Mouse (Mus musculus) natural killer cell, adult 2 months (primary cell): Measurements from ENCODE around the gene Vav3.

Experiments
- DNase-seq, 2 experiments: peaks; one replicate each; pipeline ENCODE4 v3.0.0; 2022; ENCODE audit warnings: low spot score in 2 of 2

Vav3 gene

DNA sequence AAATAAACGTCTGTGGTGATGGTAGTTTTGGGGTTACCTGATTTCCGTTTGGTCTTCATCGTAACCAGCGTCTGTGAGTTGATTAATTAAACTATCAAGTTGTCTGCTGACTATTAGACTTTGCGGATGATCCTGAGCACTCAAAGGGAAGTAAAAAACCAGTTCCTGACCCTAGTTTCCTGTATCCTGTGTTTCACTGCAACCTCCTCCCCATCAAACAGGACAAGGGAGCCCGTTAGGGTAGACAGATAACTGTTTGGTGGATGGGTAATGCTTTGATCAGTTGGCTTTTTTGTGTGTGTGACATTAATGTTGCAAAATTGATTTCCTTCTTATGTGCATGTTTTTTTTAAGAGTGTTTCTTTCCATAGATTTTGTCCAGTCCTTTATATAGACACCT is 12.2 kb downstream of the Vav3 start:
- DNase-seq: no peak

DNA sequence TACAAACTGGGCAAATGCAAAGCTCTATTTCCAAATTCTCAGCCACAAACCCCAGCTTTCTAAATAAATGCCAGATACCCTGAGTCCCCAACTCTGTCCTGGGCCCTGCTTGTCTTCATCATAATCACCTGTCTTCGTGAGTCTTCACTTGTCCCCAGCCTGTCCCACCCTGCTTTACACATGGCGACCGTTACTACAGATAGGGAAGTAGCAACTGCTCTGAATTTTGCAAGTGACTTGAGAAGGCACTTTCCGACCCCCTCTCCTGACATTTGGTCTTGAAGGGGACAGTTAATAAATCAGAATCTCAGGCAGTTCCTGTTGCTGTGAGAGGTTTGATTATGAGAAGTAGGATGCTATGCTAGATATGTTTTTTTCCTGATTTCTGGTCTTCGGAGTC is 13.4 kb downstream of the Vav3 start:
- no peak for DNase-seq

DNA sequence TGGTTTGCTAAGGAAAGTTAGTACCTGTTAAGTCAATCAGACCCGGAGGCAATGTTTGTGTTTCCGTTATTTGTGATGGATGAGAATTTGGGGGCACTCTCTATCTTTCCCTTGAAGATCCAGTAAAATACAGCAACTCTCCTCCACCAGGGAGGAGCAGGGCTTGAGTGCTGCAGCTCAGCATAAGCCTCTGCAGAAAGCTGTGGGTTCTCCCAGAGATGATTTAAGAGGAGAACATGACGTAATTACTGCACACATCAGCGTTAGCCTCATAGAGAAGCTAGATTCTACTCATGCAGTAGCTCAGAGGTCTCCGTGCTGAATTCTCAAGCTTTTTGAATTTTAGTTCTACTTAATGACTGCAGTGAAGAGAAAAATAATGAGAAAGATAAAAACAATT is 14.7 kb downstream of the Vav3 start:
- DNase-seq: no peak

DNA sequence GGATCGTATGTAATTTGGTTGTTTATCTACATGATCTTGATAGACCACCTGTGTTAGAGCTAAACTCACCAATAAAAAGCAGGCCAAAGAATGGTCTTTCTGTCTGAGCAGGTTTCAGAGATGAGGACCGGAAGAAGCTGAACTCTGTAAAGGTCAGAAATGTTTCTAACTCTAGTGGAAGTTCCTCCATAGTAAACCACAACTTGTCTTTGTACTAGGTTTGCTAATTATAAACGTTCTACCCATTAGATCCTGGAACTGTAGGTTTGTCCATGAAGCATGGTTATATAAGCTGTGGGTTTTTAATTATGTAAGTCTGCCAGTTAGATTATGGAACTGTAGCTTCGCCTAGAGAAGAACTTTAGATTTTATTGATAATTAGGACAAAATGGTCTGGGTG is 20.3 kb downstream of the Vav3 start:
- DNase-seq: no peak

DNA sequence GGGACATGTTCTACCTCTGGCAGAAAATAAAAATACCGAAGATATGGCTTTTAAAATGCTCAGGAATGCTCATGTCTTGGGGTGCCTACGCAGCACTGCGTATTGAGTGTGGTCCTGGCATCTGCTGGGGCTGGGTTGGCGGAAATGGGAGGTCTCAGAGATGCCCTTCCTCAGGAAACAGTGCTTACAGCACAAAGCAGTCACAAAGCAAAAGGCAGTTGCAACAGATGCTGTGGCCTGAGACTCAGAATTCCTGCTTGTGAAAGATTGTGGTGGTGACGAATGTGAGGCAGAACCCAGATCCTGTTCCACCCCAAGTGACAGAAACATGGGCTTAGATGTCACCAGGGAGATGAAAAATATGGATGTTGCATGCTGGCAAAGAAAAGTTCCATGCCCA is 21.4 kb downstream of the Vav3 start:
- DNase-seq: no peak

DNA sequence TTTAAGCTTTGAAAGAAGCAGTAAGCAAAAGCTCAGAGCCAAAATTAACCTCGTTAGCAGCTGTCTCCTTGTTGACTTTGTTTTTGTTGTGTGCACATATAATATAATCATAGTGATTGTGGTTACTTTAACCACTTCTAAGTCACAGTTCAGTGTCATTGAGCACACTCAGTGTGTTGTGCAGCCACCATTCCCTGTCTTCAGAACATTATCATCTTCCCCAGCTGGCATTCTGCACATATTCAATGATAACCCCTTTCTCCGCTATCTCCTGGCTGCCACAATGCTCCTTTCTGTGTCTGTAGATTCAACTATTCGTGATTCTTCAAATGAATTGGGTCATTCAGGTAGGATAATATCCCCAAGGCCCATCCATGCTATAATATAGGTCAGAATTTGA is 21.9 kb downstream of the Vav3 start:
- DNase-seq: no peak

DNA sequence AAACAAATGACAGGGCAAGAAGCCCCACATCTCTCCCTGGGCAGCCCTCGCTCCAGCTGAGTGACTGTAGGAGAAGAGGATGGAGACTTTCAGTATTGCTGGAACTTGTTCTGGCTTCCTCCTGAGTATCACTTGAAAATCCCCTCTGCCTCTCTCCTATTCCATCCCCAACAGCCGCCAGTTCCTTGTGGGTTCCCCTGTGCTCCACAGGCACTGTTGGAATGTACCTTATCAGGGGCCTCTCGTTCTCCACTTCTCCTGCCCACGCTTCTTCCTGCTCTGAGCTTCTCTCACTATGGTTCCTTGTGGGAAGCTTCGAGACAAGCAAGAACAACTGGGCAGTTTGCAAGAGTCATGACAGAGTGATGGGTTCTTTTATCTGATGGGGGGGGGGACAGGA is 23.1 kb downstream of the Vav3 start:
- no peak for DNase-seq

DNA sequence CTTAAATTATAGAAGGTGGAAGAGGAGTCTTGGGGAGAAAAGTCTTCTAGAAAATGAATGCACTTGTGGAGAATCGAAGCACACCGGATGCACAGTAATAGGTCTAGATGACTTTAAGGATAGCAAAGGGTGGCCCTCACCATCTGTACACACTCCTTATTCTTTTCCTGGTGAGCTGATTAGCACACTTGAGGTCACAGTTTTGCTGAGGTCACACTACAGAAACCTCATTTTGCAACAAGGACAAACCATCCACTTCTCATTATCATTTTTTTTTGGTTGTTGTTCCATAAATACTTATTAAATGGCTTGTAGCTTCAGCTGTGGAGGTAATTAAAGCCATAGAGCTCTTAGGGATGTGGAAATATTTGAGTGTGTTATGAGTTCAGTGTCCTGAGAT is 25.4 kb downstream of the Vav3 start:
- no peak for DNase-seq

DNA sequence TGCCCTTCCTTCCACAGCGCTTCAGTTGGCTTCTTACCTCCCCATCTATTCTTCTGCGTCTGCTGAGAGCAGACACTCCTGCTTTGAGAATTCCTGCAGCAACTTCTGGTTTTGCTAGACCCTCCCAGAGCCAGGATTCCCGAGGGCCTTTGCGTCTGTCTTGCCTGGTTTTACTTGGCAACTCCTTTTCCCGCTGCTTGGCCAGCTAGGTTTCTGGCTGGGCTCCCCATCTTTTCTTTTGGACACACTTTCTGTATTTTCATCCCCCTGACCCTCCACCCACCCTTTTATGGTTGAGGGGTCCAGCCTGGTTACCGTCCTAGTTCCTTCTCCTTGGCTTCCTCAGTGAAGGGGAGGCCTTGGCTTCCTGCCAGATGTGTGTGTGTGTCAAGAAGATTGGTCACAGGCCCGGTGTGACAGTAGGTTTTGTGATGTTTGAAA is 26.0 kb downstream of the Vav3 start:
- DNase-seq: no peak

DNA sequence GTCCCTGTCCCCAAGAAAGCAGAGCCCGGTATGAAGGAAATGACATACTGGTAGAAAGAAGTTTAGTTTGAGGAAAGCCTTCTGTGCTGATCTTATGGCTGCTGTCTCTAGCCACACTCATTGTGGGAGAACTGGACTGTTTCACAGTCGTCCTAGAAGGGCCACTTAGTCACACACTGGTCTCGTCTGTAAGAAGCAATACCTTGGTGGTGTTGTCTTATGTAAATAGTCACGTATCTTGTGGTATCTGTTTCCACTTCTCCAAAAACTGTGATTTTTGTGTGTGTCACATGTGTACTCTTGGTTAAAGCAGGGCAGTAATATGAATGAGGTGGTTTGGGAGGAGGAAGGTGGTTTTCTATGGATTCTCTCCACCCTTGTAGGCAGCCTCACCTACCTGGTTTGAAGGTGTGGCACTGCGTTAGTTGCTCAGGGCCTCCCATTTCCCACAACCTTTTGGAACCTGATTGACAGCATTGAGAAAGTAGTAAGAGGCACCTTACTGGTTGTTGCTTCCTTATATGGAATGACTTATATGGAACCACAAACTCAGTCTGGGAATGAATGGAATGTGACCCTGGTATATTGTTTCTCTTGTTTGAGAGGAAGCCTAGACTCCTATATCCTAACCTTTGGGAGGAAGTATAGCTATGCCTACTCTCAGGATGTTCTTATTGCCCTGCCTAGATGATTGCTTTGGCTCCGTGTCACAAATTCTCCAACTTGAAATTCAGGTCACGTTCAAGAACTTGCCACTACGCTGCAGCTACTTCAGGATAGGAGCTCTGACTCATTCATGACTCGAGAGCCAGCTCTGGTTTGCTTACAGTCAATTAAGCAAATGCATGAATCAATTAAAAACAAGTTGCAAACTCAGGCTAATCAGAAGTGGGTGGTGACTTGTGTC is 28.2 kb downstream of the Vav3 start:
- no peak for DNase-seq

DNA sequence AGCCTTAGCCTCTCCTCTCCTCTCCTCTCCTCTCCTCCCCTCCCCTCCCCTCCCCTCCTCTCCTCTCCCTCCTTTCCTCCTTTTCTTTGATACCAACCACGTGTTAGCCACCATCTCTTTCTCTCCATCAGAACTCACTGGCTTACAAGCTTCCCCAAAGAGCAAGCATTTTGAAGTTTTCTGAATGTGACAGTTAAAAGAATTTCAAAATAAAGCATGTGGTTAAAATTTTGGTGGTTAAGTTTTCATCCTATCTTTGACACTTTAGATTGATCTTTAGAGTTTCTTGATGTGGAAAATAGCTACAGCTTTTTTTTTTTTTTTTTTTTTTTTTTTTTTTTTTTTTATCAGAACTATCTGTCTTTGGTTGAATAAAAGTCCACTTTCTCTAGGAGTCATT is 31.1 kb downstream of the Vav3 start:
- DNase-seq: no peak

DNA sequence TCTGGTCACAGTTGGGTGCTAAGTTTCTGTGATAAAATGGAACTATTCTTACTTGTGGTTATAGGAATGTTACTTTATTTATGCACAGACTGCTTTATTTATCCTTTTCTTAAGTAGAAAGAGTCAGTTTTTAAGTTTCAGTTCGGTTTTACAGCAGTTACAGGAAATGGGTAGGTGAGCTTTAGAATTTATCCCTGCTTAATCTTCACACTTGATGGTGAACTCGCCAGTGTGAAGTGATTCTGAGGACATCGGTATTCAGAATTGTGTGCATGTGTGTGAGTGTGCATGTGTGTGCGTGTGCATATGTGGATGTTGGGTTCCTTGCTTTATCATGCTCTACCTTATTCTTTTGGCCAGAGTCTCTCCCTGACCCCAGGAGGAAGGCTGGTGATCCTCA is 32.2 kb downstream of the Vav3 start:
- DNase-seq: no peak

DNA sequence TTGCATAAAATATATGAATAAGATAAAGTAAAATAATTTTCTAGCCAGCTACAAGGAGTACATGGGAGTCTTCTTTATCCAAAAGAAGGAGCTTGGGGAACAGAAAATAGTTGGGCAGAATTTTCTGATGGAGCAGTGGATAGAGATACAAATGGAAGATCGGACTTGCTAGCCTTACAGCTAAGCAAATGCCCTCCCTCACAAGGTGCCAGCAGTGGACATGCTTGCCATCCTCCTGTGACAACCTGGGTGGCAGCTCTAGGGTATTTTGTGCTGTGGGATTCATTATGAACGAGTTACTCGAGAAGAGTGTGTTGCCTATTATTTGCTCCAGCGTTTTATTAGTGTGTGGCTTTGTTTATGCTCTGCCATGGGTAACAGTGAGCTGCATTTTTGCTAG is 37.8 kb downstream of the Vav3 start:
- no peak for DNase-seq

DNA sequence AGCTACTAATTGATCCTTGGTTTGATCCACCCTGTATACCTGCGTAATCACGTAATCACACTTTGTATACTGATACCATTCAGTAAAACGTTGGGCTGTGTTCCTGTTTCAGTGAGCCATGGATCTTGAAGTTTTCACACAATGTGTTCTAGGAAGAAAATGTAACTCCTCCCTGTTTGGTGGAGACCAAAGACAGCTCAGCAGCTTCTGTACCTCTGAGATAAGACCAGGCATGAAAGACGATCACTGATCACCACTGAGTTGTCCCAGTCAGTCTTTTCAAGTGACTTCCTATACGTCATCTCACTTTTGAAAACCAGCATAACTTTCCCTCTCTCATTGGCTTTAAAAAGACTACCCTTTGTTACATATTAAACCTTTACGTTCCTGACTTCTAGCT is 38.2 kb downstream of the Vav3 start:
- no peak for DNase-seq

DNA sequence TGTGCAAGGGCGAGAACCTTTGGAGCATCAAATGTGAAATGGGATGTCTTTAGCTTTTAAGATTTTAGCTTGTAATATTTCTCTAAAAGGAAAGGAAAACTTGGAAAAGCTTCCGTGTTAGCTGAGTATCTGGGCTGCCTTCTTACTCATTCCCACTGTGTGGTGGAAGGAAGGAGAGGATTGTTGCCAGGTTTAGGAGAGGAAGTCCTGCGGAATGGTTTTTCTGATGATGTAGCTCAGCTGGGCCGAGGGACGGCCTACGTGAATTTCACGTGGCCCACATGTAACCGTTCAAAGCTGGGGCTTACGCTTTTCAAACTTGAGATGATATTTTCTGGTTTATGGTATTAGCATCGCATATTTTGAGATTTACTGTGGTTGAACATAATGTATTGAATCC is 48.3 kb downstream of the Vav3 start:
- no peak for DNase-seq

DNA sequence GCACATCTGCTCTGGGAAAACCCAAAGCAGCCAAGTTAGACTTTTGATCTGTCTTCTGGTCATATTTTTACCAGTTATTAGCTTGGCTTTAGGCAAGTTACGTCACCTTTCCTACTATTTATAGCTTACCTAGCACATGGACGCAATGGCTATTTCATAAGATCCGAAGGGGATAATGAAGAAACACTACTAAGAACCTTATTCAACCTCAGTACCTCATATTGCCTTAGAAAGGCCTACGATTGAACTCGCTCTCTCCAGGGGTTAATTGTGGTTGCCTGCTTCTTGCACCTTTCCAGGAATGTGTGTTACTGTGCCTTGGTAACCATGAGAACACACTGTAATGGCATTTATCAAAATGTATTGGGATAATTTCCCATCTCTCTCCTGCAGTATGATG is 61.1 kb downstream of the Vav3 start:
- no peak for DNase-seq

DNA sequence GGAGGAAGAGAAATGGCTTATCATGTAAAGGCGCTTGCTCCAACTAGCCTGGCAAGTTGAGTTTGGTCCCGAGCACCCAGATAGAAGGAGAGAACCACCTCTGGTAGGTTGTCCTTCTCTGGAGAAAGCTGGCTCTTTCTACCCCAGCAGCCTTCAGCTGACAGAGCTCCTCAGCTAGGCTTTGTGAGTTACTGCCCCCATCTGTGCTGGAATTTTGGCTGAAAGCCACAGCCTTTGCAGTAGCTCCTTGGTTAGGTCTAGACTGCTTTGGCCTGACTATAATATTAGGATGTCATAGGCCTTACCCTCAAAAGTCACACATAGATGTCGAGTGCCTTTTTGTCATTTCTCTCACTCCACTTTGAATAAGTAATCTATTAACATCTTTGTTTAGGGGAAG is 70.8 kb downstream of the Vav3 start:
- DNase-seq: no peak

DNA sequence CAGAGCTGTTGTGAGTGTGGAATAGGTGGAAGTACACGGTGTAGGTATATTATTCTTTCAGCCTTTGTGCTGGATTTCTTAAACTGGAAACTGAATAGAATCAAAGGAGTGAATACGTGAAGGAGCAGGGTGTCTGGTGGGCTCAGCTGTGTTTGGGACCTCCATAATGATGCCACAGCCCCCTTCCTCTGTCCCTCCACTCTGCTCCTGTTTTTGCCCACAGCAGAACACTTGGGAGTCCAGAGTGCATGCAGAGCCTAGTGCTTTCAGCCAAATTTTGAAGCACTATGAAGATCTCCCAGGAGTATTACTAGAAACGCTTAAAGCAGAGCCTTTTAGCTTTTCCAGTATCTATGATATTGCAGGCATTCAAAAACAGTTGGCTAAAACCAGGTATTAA is 80.0 kb downstream of the Vav3 start:
- DNase-seq: no peak

DNA sequence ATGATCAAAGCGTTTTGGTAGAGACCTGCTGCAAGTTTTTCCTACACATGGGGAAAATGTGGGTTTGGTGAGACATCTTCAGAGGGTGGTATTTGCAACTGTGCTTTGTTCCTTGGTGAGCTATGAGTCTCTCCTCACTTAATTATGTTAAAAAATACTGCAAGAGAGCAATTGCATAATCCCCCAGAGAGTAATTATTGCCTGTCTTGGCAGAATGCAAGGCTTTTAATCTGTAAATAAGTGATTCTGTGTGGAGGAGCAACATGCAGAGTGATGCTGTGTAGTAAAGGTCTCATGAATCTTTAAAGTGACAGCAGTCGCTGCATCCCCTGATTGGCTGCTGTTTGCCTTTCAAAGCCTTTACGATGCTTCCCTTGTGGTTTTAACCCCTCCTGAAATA is 80.6 kb downstream of the Vav3 start:
- DNase-seq: no peak

DNA sequence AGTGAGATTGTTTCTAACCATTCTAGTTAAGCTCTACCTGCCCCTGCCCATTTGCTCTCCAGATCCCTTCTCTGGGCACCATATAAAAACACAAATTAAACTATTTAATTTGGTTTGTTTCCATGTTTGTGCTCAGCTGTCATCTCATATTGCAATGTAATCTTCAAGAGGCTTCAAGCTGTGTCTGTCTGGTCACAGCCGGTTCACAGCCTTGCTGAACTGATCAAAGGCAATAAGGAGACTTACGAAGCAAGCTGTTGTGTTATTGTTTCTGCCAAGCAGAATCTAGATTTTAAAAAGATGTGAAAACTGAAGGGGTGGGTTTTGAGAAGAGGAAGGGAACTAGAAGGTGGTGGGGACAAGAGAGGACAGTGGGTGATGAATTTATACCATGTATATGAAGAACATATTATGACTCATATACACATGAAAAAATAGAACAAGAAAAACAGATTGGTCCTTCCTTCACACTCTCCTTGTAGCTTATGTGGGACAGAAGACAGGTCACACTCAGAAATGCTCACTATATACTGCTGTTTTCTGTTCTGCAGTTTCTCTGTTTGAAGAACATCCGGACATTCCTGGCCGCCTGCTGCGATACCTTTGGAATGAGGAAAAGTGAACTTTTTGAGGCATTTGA is 83.1 kb downstream of the Vav3 start:
- no peak for DNase-seq

DNA sequence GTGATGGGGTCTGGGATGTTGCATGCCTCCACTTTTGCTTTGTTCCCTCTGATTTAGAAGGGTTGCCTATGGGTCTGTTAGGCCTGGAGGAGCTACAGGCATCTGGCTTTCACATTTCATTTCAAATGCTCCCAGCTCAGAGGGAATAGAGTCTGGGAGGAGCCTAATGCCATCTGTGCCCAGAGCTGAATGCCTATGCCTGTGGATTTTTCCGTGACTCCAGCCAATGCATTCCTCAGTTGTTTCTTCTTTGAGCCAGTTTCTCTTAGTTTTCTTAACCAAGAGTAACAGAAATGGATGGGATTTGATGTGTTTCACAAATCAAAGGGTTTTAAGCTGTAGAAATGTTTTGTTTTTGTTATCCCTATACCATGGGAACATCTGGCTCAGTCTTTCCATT is 90.8 kb downstream of the Vav3 start:
- no peak for DNase-seq

DNA sequence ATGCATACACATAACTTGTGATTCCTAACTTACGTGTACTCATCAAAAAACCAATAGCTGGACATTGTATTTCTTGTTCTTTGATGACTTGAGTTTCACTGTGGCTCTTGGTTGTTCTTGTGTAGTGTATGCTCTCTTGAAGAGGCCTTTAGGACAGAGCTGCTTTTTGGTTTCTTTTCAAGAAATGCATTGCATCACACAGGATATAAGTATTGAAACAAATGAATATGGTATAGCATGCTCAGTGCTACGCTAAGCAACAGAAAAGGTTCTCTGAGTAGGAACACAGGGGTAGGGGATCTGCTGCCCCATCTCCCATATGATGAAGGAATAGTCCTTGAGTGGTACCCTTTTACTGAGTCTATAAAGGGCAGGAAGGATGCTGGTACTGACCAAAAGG is 98.1 kb downstream of the Vav3 start:
- no peak for DNase-seq

DNA sequence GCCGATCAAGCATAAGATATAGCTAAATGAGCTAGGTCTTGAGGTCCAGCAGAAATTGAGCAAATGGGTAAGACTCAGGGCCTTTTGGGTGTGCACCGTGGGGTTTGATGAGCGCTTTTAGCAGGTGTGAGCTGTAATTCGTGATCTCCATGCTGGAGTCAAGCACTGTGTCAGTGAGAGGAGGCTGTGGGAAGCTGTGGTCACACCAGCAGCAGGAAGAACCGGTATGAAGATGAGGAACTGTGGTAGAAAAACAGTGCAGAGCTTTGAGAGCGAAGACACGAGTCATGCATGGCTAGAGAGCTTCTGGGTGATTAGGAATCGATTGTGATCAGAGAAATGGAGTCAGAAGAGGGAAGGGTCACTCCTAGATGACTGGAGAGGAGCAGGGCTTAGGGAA is 98.8 kb downstream of the Vav3 start:
- no peak for DNase-seq

DNA sequence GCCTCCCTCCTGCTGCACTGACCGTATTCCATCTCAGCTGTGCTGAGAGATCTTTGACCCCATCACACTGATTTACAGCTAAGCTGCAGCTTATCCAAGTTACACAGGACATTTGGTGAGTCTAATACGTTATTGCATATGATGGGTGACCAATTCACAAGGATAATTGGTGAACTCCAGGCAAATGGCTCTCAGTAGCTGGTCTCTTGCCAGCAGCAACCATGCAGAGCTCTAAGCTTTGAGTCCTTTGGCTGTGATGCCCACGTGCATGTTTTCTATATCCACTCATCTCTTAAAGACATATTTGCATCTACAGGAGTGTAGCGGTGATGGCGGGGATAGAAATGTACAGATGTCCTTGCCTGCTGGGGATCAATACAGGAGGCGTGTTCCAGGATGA is 99.5 kb downstream of the Vav3 start:
- no peak for DNase-seq
